Mouse (Mus musculus) retina, postnatal 7 days (tissue): ENCODE measurements around the gene Tdrd1.

Experiments used
- DNase-seq: peaks from one replicate; pipeline ENCODE4 v3.0.0-alpha.2; 2012; ENCODE audit warnings: low read depth, low spot score

Gene Tdrd1

GRCm38 (mm10) chr19:56908472-56909270 lies 82.7 kb downstream of the Tdrd1 start:
- peak; percentile 54 for DNase-seq

GRCm38 (mm10) chr19:56910561-56910960 lies 84.6 kb downstream of the Tdrd1 start:
- DNase-seq = no peak

- DNase-seq = no peak
These were observed 87.8 kb downstream of the Tdrd1 start for GRCm38 (mm10) chr19:56913761-56914160.

GRCm38 (mm10) chr19:56914658-56915057 lies 88.6 kb downstream of the Tdrd1 start:
- DNase-seq = no peak

GRCm38 (mm10) chr19:56915084-56915483 lies 89.1 kb downstream of the Tdrd1 start:
- DNase-seq = no peak
